Mouse (Mus musculus) neutrophil, adult 83 days (primary cell): ENCODE results near the gene Crtc3. TPM values are rescaled to one million over a fixed set of nuclear protein-coding genes. Genes with fewer than 3 reads are reported as not detected.

Source experiments
- total RNA-seq, 2 experiments: library from RNA; stranded (reverse); gene quantifications; one replicate each; pipeline ENCODE4 v1.2.4; 2023

Crtc3 gene
- 10 to 100 TPM; 23.8 to 25.2 TPM for total RNA-seq

GRCm38 (mm10) chr7:80688556-80689220 is at the start of gene Crtc3:
TSS of gene Crtc3 (minus strand) at chr7:80688877.

Other genes with a start within 250 kb of the Crtc3 start
- 10 to 100 TPM; 25.4 to 26.7 TPM for gene Blm, start 153.8 kb downstream of the Crtc3 start, total RNA-seq
- gene Iqgap1, start 137.1 kb upstream of the Crtc3 start, total RNA-seq, result 100 to 1,000 TPM; 543 to 665 TPM
- 1 to 10 TPM; 3.2 to 3.7 TPM for gene Zscan2, start 172.0 kb upstream of the Crtc3 start, total RNA-seq
- gene Wdr73, start 212.4 kb upstream of the Crtc3 start, total RNA-seq, result 1 to 10 TPM; 6.9 to 7.1 TPM
- gene Nmb, start 216.2 kb upstream of the Crtc3 start, total RNA-seq, result 1 to 10 TPM; 4.1 to 4.6 TPM